27 mouse cellular contexts compared by ENCODE assay signal in the genomic region with DNA sequence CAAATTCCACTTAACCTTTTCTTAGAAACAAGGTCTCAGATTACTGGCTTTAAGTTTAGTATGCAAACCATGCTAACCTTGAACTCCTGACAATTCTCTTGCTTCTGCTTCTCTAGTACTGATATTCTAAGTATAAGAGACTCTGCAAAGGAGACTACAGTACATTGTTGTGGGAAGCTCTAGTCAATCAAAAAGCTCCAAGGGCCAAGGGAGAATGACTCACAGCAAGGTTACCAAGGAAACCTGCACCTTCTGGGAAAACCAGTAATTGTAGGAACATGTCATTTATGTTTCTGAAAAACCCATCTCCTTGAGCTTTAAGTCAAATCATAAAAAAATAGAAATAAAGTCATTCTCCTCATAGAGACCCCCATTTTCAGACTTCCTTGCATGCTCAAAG.
"Had no signal": no experiment of that assay in that cellular context is flagged by ENCODE, and none has a peak within 500 bp of the region (broad histone marks: within the 10 kb centered on the region; RNA-seq: fewer than 3 reads in every experiment).

No protein-coding gene starts in this region.

- H3K36me3 ChIP-seq: heart, embryonic 10.5 days; heart, embryonic 12.5 days; hindbrain, embryonic 10.5 days; hindbrain, embryonic 12.5 days; intestine, embryonic 15.5 days; limb, embryonic 10.5 days; limb, embryonic 12.5 days; liver, embryonic 13.5 days had no signal

- H3K4me2 ChIP-seq: heart, embryonic 12.5 days; hindbrain, embryonic 12.5 days; hindbrain, embryonic 14.5 days; intestine, embryonic 15.5 days; limb, embryonic 12.5 days; liver, embryonic 11.5 days; liver, embryonic 13.5 days had no signal

- H3K9me3 ChIP-seq: heart, embryonic 10.5 days; hindbrain, embryonic 10.5 days; hindbrain, embryonic 12.5 days; intestine, embryonic 15.5 days; limb, embryonic 10.5 days; liver, embryonic 13.5 days had no signal

- H3K27ac ChIP-seq: gastrocnemius, adult 2 months; heart, embryonic 10.5 days; hindbrain, embryonic 10.5 days; hindbrain, embryonic 12.5 days; hindbrain, embryonic 14.5 days; intestine, embryonic 15.5 days; layer of hippocampus, adult 2 months; limb, embryonic 10.5 days; limb, embryonic 12.5 days; liver, embryonic 13.5 days had no signal

- H3K9ac ChIP-seq: heart, embryonic 12.5 days; hindbrain, embryonic 12.5 days; hindbrain, embryonic 14.5 days; intestine, embryonic 15.5 days; limb, embryonic 12.5 days; liver, embryonic 13.5 days had no signal

- H3K4me3 ChIP-seq: gastrocnemius, adult 2 months; heart, embryonic 10.5 days; heart, embryonic 12.5 days; hindbrain, embryonic 10.5 days; hindbrain, embryonic 12.5 days; intestine, embryonic 15.5 days; layer of hippocampus, adult 2 months; limb, embryonic 10.5 days; limb, embryonic 12.5 days; liver, embryonic 13.5 days had no signal

- H3K27me3 ChIP-seq: heart, embryonic 12.5 days; hindbrain, embryonic 12.5 days; intestine, embryonic 15.5 days; limb, embryonic 12.5 days; liver, embryonic 13.5 days had no signal

- ATAC-seq: hindbrain, embryonic 16.5 days; inflammation-experienced regulatory T-cells, adult 6 months; intestine, embryonic 15.5 days; intestine, postnatal 0 days had no signal

- H3K4me1 ChIP-seq: heart, embryonic 10.5 days; heart, embryonic 12.5 days; hindbrain, embryonic 10.5 days; hindbrain, embryonic 12.5 days; intestine, embryonic 15.5 days; limb, embryonic 10.5 days; limb, embryonic 12.5 days; liver, embryonic 13.5 days had no signal

- DNase-seq: gastrocnemius, adult 2 months; gastrocnemius, postnatal 10 days; gastrocnemius, postnatal 25 days; heart, adult 18-20 months; heart, postnatal 10 days; heart, postnatal 4 days; kidney, adult 18-20 months; kidney, adult 8-10 months; kidney, postnatal 10 days; kidney, postnatal 25 days; kidney, postnatal 4 days; layer of hippocampus, postnatal 36 days; liver; liver, embryonic 13.5 days had no signal
